Mouse (Mus musculus): ENCODE measurements around the gene Qdpr. TPM values are rescaled to one million over a fixed set of nuclear protein-coding genes. Genes with fewer than 3 reads are reported as not detected.

Gene Qdpr
- polyA plus RNA-seq, 1 experiment, result 84.8 TPM

- WGBS, result 20% methylated on average over 11 of the region's 11 CpGs
- no peak overlapping the region for H3K27ac ChIP-seq (ENCODE audit: insufficient read depth, low read depth, low read length)
- H3K36me3 ChIP-seq (ENCODE audit: control insufficient read depth, insufficient read depth, low read length), result no peaks in the 10 kb centered on the region
- H3K4me1 ChIP-seq (ENCODE audit: control insufficient read depth, insufficient read depth, insufficient read length, low read length), result no peaks in the 10 kb centered on the region
- no peak for TF ChIP-seq POLR2A (IDR thresholded peaks at IDR 0.05; ENCODE audit: low read depth, low read length)
- peak; percentile 86 for TF ChIP-seq CTCF (IDR thresholded peaks at IDR 0.05; ENCODE audit: extremely low read depth, insufficient read length, insufficient replicate concordance, low read depth, low read length)
- no peaks in the 10 kb centered on the region; the same call in 1 of the 2 replicates for H3K27me3 ChIP-seq (ENCODE audit: control insufficient read depth, insufficient read depth, low read length)
- no peak overlapping the region for H3K4me3 ChIP-seq (ENCODE audit: low read depth, low read length)
Observed at GRCm38 (mm10) chr5:45402632-45403031, 47.4 kb downstream of the Qdpr start.

GRCm38 (mm10) chr5:45384034-45384812 is 65.8 kb downstream of the Qdpr start:
- H3K27ac ChIP-seq (ENCODE audit: insufficient read depth, low read depth, low read length), result no peak overlapping the region
- 66% methylated on average over 2 of the region's 2 CpGs for WGBS

More at GRCm38 (mm10) chr5:45384034-45384812, 65.8 kb downstream of the Qdpr start:
- Histone ChIP-seq H3K4me3 (ENCODE audit: low read depth, low read length) (no peak overlapping the region), H3K36me3 (ENCODE audit: control insufficient read depth, insufficient read depth, low read length) (no peaks in the 10 kb centered on the region), H3K27me3 (ENCODE audit: control insufficient read depth, insufficient read depth, low read length) (no peaks in the 10 kb centered on the region), H3K4me1 (ENCODE audit: control insufficient read depth, insufficient read depth, insufficient read length, low read length) (no peaks in the 10 kb centered on the region)
- TF ChIP-seq POLR2A (IDR thresholded peaks at IDR 0.05; ENCODE audit: low read depth, low read length) (no peak), CTCF (IDR thresholded peaks at IDR 0.05; ENCODE audit: extremely low read depth, insufficient read length, insufficient replicate concordance, low read depth, low read length) (no peak)

Other genes starting within 250 kb of the Qdpr start
- gene Clrn2, start 3.5 kb upstream of the Qdpr start, polyA plus RNA-seq (2012; rRNA removed), result not detected in 2 replicates
- 16.9 and 134 TPM in 2 replicates for gene Lap3, start 43.1 kb upstream of the Qdpr start, polyA plus RNA-seq (2012; rRNA removed)
- gene Med28, start 70.0 kb upstream of the Qdpr start, polyA plus RNA-seq (2012; rRNA removed), result 39.5 and 81.3 TPM in 2 replicates
- gene Fam184b, start 189.4 kb upstream of the Qdpr start, polyA plus RNA-seq (2012; rRNA removed), result 0.03 and 0.06 TPM in 2 replicates
- 0.11 and 0.35 TPM in 2 replicates for gene Ncapg, start 219.7 kb upstream of the Qdpr start, polyA plus RNA-seq (2012; rRNA removed)